Mouse (Mus musculus): ENCODE results near the gene Zfp518a. TPM values are rescaled to one million over a fixed set of nuclear protein-coding genes. Genes with fewer than 3 reads are reported as not detected.

Gene Zfp518a
- 24.0 TPM for polyA plus RNA-seq (2017; shearing (Covaris generic))

DNA sequence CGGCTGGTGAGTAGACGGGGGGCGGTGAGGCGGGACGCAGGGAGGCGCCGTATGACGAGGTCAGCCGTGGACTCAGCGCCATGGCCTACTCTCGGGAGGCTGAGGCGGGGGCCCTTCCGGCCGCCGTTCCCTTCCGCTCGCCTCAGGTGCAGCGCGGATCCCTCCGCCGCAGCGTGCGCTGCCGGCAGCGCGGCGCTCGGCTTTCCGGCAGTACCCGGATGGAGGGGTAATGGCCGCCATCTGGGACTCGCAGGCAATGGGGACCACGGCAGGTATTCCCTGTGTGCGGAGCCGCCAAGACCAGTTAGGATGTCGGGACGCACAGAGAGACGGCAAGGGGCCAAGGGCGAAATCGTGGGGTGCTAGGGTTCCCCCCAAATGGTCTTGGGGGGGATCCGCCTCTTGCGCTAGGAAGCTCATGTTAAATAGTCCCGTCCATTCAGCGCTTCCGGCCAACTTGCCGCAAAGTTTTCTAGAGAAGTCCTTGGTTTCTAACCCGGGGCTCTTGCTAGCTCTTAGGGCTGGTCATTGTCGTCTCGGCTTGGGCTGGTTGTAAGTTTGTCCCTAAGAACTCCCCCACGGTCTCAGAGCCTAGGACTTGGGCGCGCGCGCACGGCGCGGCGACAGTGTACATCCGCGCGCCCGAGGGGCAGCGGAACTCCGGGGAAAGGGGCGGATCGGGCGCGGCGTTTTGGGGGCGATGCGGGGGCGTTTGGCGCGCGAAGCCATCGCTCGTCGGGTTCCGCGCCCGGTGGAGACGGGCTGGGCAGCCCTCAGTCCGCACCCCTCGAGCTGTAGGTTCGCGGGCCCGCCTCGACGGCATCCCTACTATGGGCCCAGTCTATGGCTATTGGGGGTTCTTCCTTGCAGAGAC lies at the start of gene Zfp518a:
TSS of gene Zfp518a (plus strand) at position 187 of the 874 bp plus-strand sequence.

Other genes with a start within 250 kb of the Zfp518a start
- 2.3 TPM for gene Cc2d2b, start 146.0 kb upstream of the Zfp518a start, polyA plus RNA-seq (2017; shearing (Covaris generic))
- gene Ccnj, start 63.4 kb upstream of the Zfp518a start, polyA plus RNA-seq (2017; shearing (Covaris generic)): 1.7 TPM
- gene Blnk, start 99.8 kb downstream of the Zfp518a start, polyA plus RNA-seq (2017; shearing (Covaris generic)): 1.6 TPM
- gene Dntt, start 134.6 kb downstream of the Zfp518a start, polyA plus RNA-seq (2017; shearing (Covaris generic)): 2.1 TPM
- gene Opalin, start 182.4 kb downstream of the Zfp518a start, polyA plus RNA-seq (2017; shearing (Covaris generic)): not detected

All from CD4-positive, CD25-positive, alpha-beta regulatory T cell, adult 9 weeks (primary cell).